Mouse (Mus musculus) MEL (cell line): ENCODE measurements around the gene Enthd1. TPM values are rescaled to one million over a fixed set of nuclear protein-coding genes. Genes with fewer than 3 reads are reported as not detected.
A peak's percentile ranks its signal among the peaks of the same experiment; 100 is the strongest.

Experiments
- DNase-seq: peaks from one replicate; pipeline ENCODE4 v3.0.0; 2011; ENCODE audit warnings: low read depth, low spot score
- H3K27ac ChIP-seq: 2 replicates; pipeline ENCODE4 v1.5.1; 2012; ENCODE audit warnings: low read depth, mild to moderate bottlenecking, control low read depth, low read length, moderate library complexity; ENCODE audit not compliant: control insufficient read depth
- H3K27me3 ChIP-seq, 2 experiments: fragments of 150-350 bp in 1 of 2; sonication (generic) in 1 of 2; 2 replicates each; pipeline ENCODE4 v1.6.1; 2012; ENCODE audit warnings: low read length in 2 of 2, mild to moderate bottlenecking in 2 of 2, improper control_type of control experiment in 1 of 2, moderate library complexity in 1 of 2; ENCODE audit not compliant: insufficient read depth in 2 of 2, control insufficient read depth in 1 of 2
- H3K36me3 ChIP-seq, 2 experiments: 2 replicates each; pipeline ENCODE4 v1.6.1; 2012 to 2014; ENCODE audit warnings: low read length in 2 of 2, improper control_type of control experiment in 1 of 2, inconsistent platforms in 1 of 2, mild to moderate bottlenecking in 1 of 2; ENCODE audit not compliant: insufficient read depth in 2 of 2, control insufficient read depth in 1 of 2
- H3K4me1 ChIP-seq, 2 experiments: fragments of 150-350 bp in 1 of 2; sonication (generic) in 1 of 2; 2 replicates each; pipeline ENCODE4 v1.6.1; 2012; ENCODE audit warnings: low read length in 2 of 2, improper control_type of control experiment in 1 of 2, mild to moderate bottlenecking in 1 of 2; ENCODE audit not compliant: insufficient read depth in 2 of 2, control insufficient read depth in 1 of 2
- H3K4me3 ChIP-seq, 2 experiments: fragments of 150-350 bp in 1 of 2; sonication (generic) in 1 of 2; 2 replicates each; pipeline ENCODE4 v1.5.1; 2012; ENCODE audit warnings: low read depth in 2 of 2, low read length in 2 of 2, mild to moderate bottlenecking in 2 of 2, moderate library complexity in 2 of 2, control low read depth in 1 of 2, improper control_type of control experiment in 1 of 2; ENCODE audit not compliant: control insufficient read depth in 1 of 2, insufficient read depth in 1 of 2
- H3K79me2 ChIP-seq: 2 replicates; pipeline ENCODE4 v1.6.1; 2012; ENCODE audit warnings: mild to moderate bottlenecking, low read length, moderate library complexity; ENCODE audit not compliant: control insufficient read depth, poor library complexity, insufficient read depth
- H3K9ac ChIP-seq: 2 replicates; pipeline ENCODE4 v1.6.1; 2012; ENCODE audit warnings: low read depth, mild to moderate bottlenecking, control low read depth, low read length, moderate library complexity; ENCODE audit not compliant: control insufficient read depth, poor library complexity, severe bottlenecking
- H3K9me3 ChIP-seq: fragments of 150-350 bp; sonication (generic); replicated peaks from 2 replicates; pipeline ENCODE4 v1.6.1; 2012; ENCODE audit warnings: mild to moderate bottlenecking, low read length, improper control_type of control experiment, moderate library complexity; ENCODE audit not compliant: insufficient read depth
- CHD1 ChIP-seq: IDR thresholded peaks from 2 replicates; pipeline ENCODE4 v1.6.1; 2012; ENCODE audit warnings: low read depth, mild to moderate bottlenecking, inconsistent platforms, low read length, improper control_type of control experiment
- CTCF ChIP-seq, 3 experiments: IDR thresholded peaks in 2 of 3; conservative IDR thresholded peaks in 1 of 3; 2 replicates each; pipeline ENCODE4 v1.5.1; 2011 to 2012; ENCODE audit warnings: low read length in 3 of 3, low read depth in 2 of 3, mild to moderate bottlenecking in 2 of 3, improper control_type of control experiment in 1 of 3, inconsistent platforms in 1 of 3, mixed read lengths in 1 of 3, moderate library complexity in 1 of 3; ENCODE audit not compliant: control insufficient read depth in 1 of 3, insufficient read depth in 1 of 3, poor library complexity in 1 of 3, severe bottlenecking in 1 of 3
- EP300 ChIP-seq, 2 experiments: IDR thresholded peaks; 2 replicates each; pipeline ENCODE4 v1.6.1; 2011; ENCODE audit warnings: improper control_type of control experiment in 2 of 2, low read length in 2 of 2, low read depth in 1 of 2, mild to moderate bottlenecking in 1 of 2
- GATA1 ChIP-seq: IDR thresholded peaks from 2 replicates; pipeline ENCODE4 v1.6.1; 2011; ENCODE audit warnings: low read depth, low read length, improper control_type of control experiment
- JUND ChIP-seq: IDR thresholded peaks from 2 replicates; pipeline ENCODE4 v1.6.1; 2011; ENCODE audit warnings: low read depth, mild to moderate bottlenecking, improper control_type of control experiment, low read length
- KAT2A ChIP-seq: conservative IDR thresholded peaks from 2 replicates; pipeline ENCODE4 v1.6.1; 2012; ENCODE audit warnings: low read depth, low read length, improper control_type of control experiment, inconsistent platforms
- MAFK ChIP-seq: IDR thresholded peaks from 2 replicates; pipeline ENCODE4 v1.6.1; 2011; ENCODE audit warnings: low read depth, mild to moderate bottlenecking, low read length, improper control_type of control experiment, borderline replicate concordance
- MXI1 ChIP-seq: IDR thresholded peaks from 2 replicates; pipeline ENCODE4 v1.6.1; 2011; ENCODE audit warnings: mild to moderate bottlenecking, low read depth, low read length, improper control_type of control experiment
- MYB ChIP-seq: IDR thresholded peaks from 2 replicates; pipeline ENCODE4 v1.6.1; 2011; ENCODE audit warnings: mild to moderate bottlenecking, low read depth, low read length, improper control_type of control experiment
- NELFE ChIP-seq: IDR thresholded peaks from 2 replicates; pipeline ENCODE4 v1.6.1; 2011; ENCODE audit warnings: low read depth, low read length, improper control_type of control experiment
- POLR2AphosphoS2 ChIP-seq: IDR thresholded peaks from 2 replicates; pipeline ENCODE4 v1.6.1; 2011; ENCODE audit warnings: low read length, improper control_type of control experiment
- POLR2AphosphoS5 ChIP-seq: IDR thresholded peaks from 2 replicates; pipeline ENCODE4 v1.6.1; 2012; ENCODE audit warnings: low read depth, borderline replicate concordance, mild to moderate bottlenecking, inconsistent platforms, low read length, moderate library complexity, mixed read lengths
- RAD21 ChIP-seq: IDR thresholded peaks from 2 replicates; pipeline ENCODE4 v1.6.1; 2011; ENCODE audit warnings: mild to moderate bottlenecking, low read depth, low read length, improper control_type of control experiment
- SMC3 ChIP-seq: IDR thresholded peaks from 2 replicates; pipeline ENCODE4 v1.6.1; 2011; ENCODE audit warnings: low read depth, low read length, improper control_type of control experiment
- TAL1 ChIP-seq: IDR thresholded peaks from 2 replicates; pipeline ENCODE4 v1.6.1; 2012; ENCODE audit warnings: mild to moderate bottlenecking, inconsistent platforms, low read length, moderate library complexity, mixed read lengths
- TCF12 ChIP-seq: IDR thresholded peaks from 2 replicates; pipeline ENCODE4 v1.6.1; 2014; ENCODE audit warnings: low read depth, mild to moderate bottlenecking, inconsistent platforms, low read length, improper control_type of control experiment, moderate library complexity
- ZC3H11A ChIP-seq: IDR thresholded peaks from 2 replicates; pipeline ENCODE4 v1.6.1; 2012; ENCODE audit warnings: low read depth, mild to moderate bottlenecking, inconsistent platforms, low read length, improper control_type of control experiment
- ZKSCAN1 ChIP-seq: IDR thresholded peaks from 2 replicates; pipeline ENCODE4 v1.6.1; 2012; ENCODE audit warnings: low read depth, mild to moderate bottlenecking, inconsistent platforms, low read length, improper control_type of control experiment, moderate library complexity
- ZNF384 ChIP-seq: IDR thresholded peaks from 2 replicates; pipeline ENCODE4 v1.6.1; 2012; ENCODE audit warnings: low read depth, mild to moderate bottlenecking, inconsistent platforms, low read length, improper control_type of control experiment
- polyA plus RNA-seq, 2 experiments: library from polyadenylated mRNA; stranded (reverse) in 1 of 2; unstranded in 1 of 2; fragments of >175 nt in 1 of 2; fragments of >200 nt in 1 of 2; gene quantifications; 2 replicates each; pipeline versions ENCODE4 v1.2.1 to v1.2.4; 2012; ENCODE audit warnings: low replicate concordance in 2 of 2, low read depth in 1 of 2; ENCODE audit not compliant: insufficient read length in 2 of 2, insufficient read depth in 1 of 2, missing spikeins in 1 of 2
- total RNA-seq: library from RNA; depleted of rRNA; stranded (reverse); fragments of 300-350 nt; gene quantifications from 2 replicates; pipeline ENCODE4 v1.2.3, GENCODE M21; 2012

The Enthd1 gene
- total and polyA plus RNA-seq, 3 experiments, result not detected

- Histone ChIP-seq H3K27me3 (peaks cover 3 to 11% of the 10 kb centered on the region in 2 experiments; a peak in 3 of 4 replicates), H3K4me3 (no peak overlapping the region), H3K36me3 (no peaks in the 10 kb centered on the region), H3K9me3 (no peaks in the 10 kb centered on the region), H3K9ac (no peak overlapping the region), H3K79me2 (no peaks in the 10 kb centered on the region), H3K27ac (no peak overlapping the region), H3K4me1 (no peaks in the 10 kb centered on the region)
- TF ChIP-seq ZC3H11A, result no peak
- no peak for DNase-seq
Observed at GRCm38 (mm10) chr15:80488658-80489057, 76.3 kb downstream of the Enthd1 start.

GRCm38 (mm10) chr15:80485601-80486000, 79.4 kb downstream of the Enthd1 start:
- no peak for DNase-seq
- H3K9me3 ChIP-seq, result no peaks in the 10 kb centered on the region
- peaks cover 1 to 4% of the 10 kb centered on the region in 2 experiments for H3K27me3 ChIP-seq
- no peaks in the 10 kb centered on the region for H3K36me3 ChIP-seq
- H3K9ac ChIP-seq, result no peak overlapping the region
- no peaks in the 10 kb centered on the region for H3K79me2 ChIP-seq
- no peak overlapping the region for H3K27ac ChIP-seq
- H3K4me3 ChIP-seq, result no peak overlapping the region
- no peak for TF ChIP-seq POLR2AphosphoS2
- TF ChIP-seq ZKSCAN1, result no peak
- peak in 1 of 3 experiments; percentile 4; a peak in 1 of 6 replicates for TF ChIP-seq CTCF (IDR thresholded peaks at IDR 0.05 in 2 of 3, conservative IDR thresholded peaks at IDR 0.05 in 1 of 3; ENCODE audit: control insufficient read depth in 1 of 3, insufficient read depth in 1 of 3, low read depth in 2 of 3, low read length in 3 of 3, poor library complexity in 1 of 3, severe bottlenecking in 1 of 3)
- no peak for TF ChIP-seq EP300 (IDR thresholded peaks at IDR 0.05; ENCODE audit: low read depth in 1 of 2, low read length in 2 of 2)
- TF ChIP-seq KAT2A, result no peak
- TF ChIP-seq SMC3, result no peak
- TF ChIP-seq NELFE, result no peak
- no peaks in the 10 kb centered on the region for H3K4me1 ChIP-seq

- TF ChIP-seq JUND, result no peak
- no peak for TF ChIP-seq CHD1
- no peak for TF ChIP-seq MYB
- TF ChIP-seq MAFK, result no peak
- TF ChIP-seq POLR2AphosphoS5, result no peak
- no peak for TF ChIP-seq GATA1
- no peak for TF ChIP-seq RAD21
- no peak for TF ChIP-seq TCF12
- TF ChIP-seq TAL1, result no peak
- no peak for TF ChIP-seq KAT2A
- TF ChIP-seq ZC3H11A, result no peak
- no peak for TF ChIP-seq MXI1
- no peak for TF ChIP-seq ZNF384
- Histone ChIP-seq H3K36me3 (no peaks in the 10 kb centered on the region), H3K4me3 (no peak overlapping the region), H3K27me3 (peaks cover 3 to 9% of the 10 kb centered on the region in 2 experiments; a peak in 3 of 4 replicates), H3K4me1 (no peaks in the 10 kb centered on the region), H3K27ac (no peak overlapping the region), H3K9me3 (no peaks in the 10 kb centered on the region), H3K9ac (no peak overlapping the region), H3K79me2 (no peaks in the 10 kb centered on the region)
- no peak for DNase-seq
Observed at GRCm38 (mm10) chr15:80483041-80483705, 81.8 kb downstream of the Enthd1 start.
